Mouse (Mus musculus): ENCODE measurements around the gene Cfc1. TPM values are rescaled to one million over a fixed set of nuclear protein-coding genes. Genes with fewer than 3 reads are reported as not detected.
A peak's percentile ranks its signal among the peaks of the same experiment; 100 is the strongest.
"Not testable (repeated sequence)": the region's sequence is repeated elsewhere in the genome, so short reads cannot be mapped to it uniquely, and the experiment has no call there.

Gene Cfc1
- polyA plus RNA-seq, 1 experiment from 2014 or later, result not detected

DNA sequence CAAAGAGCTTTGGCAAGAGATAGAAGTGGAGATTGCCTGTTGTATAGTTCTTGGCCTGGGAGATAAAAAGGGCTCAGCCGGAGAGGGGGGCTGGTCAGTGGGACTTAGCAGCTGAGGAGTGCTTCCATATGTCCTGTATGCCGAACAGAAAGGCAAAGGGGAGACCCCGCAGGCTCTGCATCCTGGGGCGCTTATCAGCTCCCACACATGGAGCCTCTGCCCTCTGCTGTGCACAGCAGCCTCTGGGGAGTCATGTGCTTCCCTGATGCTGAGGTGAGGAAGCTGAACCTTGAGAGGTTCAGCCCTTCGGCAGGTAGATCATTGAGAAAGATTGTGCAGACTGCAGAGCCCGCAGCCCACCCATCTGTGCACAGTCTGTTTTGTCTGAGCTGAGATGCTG is 18.2 kb upstream of the Cfc1 start:
- not testable (repeated sequence) for H3K27ac ChIP-seq (replicated peaks); H3K4me1 ChIP-seq; H3K4me3 ChIP-seq; H3K9me3 ChIP-seq (replicated peaks); H3K36me3 ChIP-seq; DNase-seq (ENCODE audit: low spot score); H3K27me3 ChIP-seq (ENCODE audit: low read depth, poor library complexity, severe bottlenecking)
- 75% methylated on average over 6 of the region's 6 CpGs for WGBS

- not testable (repeated sequence) for H3K4me1 ChIP-seq; H3K27me3 ChIP-seq (ENCODE audit: low read depth, poor library complexity, severe bottlenecking); H3K27ac ChIP-seq (replicated peaks); DNase-seq (ENCODE audit: low spot score); H3K36me3 ChIP-seq; H3K9me3 ChIP-seq (replicated peaks); H3K4me3 ChIP-seq
- WGBS, result 68% methylated on average over 1 of the region's 1 CpGs
Observed at GRCm38 (mm10) chr1:34517797-34518196, 17.7 kb upstream of the Cfc1 start.

GRCm38 (mm10) chr1:34518259-34518658 is 17.2 kb upstream of the Cfc1 start:
- no peaks in the 10 kb centered on the region for H3K36me3 ChIP-seq
- no peaks in the 10 kb centered on the region for H3K4me1 ChIP-seq
- DNase-seq (ENCODE audit: low spot score), result no peak
- no peaks in the 10 kb centered on the region for H3K9me3 ChIP-seq (replicated peaks)
- H3K27ac ChIP-seq (replicated peaks), result no peak overlapping the region
- H3K4me3 ChIP-seq, result no peak overlapping the region
- no peaks in the 10 kb centered on the region for H3K27me3 ChIP-seq (ENCODE audit: low read depth, poor library complexity, severe bottlenecking)
- WGBS, result 80% methylated on average over 1 of the region's 1 CpGs

GRCm38 (mm10) chr1:34522205-34522849 is 13.1 kb upstream of the Cfc1 start:
- Histone ChIP-seq H3K27me3 (ENCODE audit: low read depth, poor library complexity, severe bottlenecking) (no peaks in the 10 kb centered on the region), H3K4me3 (no peak overlapping the region), H3K36me3 (no peaks in the 10 kb centered on the region), H3K4me1 (no peaks in the 10 kb centered on the region), H3K27ac (replicated peaks) (no peak overlapping the region), H3K9me3 (replicated peaks) (no peaks in the 10 kb centered on the region)
- DNase-seq (ENCODE audit: low spot score), result no peak
- WGBS, result 84% methylated on average over 6 of the region's 6 CpGs

GRCm38 (mm10) chr1:34522850-34523244 is 12.6 kb upstream of the Cfc1 start:
- Histone ChIP-seq H3K4me1 (no peaks in the 10 kb centered on the region), H3K36me3 (no peaks in the 10 kb centered on the region), H3K9me3 (replicated peaks) (no peaks in the 10 kb centered on the region), H3K4me3 (no peak overlapping the region), H3K27me3 (ENCODE audit: low read depth, poor library complexity, severe bottlenecking) (no peaks in the 10 kb centered on the region), H3K27ac (replicated peaks) (no peak overlapping the region)
- 81% methylated on average over 3 of the region's 3 CpGs for WGBS
- DNase-seq (ENCODE audit: low spot score), result no peak

DNA sequence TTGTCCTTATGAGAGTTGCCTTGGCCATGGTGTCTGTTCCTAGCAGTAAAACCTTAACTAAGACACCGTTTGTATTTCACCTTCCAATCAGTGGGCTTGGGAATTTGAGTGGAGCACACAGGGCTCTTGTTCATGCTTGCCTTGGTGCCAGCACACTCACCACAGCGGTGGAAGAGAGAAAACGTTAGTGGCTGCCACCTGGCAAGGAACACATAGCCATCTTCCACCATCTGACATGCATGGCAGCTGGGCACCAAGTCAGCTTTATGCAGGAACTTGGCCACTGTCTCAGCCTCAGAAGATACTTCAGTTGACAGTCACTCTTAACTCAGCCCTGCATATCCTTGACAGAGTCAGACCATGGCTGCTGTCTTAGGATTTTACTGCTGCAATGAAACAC is 11.8 kb upstream of the Cfc1 start:
- no peak for DNase-seq (ENCODE audit: low spot score)
- Histone ChIP-seq H3K4me3 (no peak overlapping the region), H3K9me3 (replicated peaks) (no peaks in the 10 kb centered on the region), H3K36me3 (no peaks in the 10 kb centered on the region), H3K27me3 (ENCODE audit: low read depth, poor library complexity, severe bottlenecking) (no peaks in the 10 kb centered on the region), H3K4me1 (no peaks in the 10 kb centered on the region), H3K27ac (replicated peaks) (no peak overlapping the region)
- WGBS, result 85% methylated on average over 3 of the region's 3 CpGs

- not testable (repeated sequence) for H3K36me3 ChIP-seq; H3K9me3 ChIP-seq (replicated peaks); DNase-seq (ENCODE audit: low spot score); H3K27ac ChIP-seq (replicated peaks); H3K4me3 ChIP-seq
- 58% methylated on average over 3 of the region's 3 CpGs for WGBS
- peaks cover 12% of the 10 kb centered on the region for H3K4me1 ChIP-seq
- H3K27me3 ChIP-seq (ENCODE audit: low read depth, poor library complexity, severe bottlenecking), result peaks cover 46% of the 10 kb centered on the region
Observed at GRCm38 (mm10) chr1:34534574-34534973, 874 bp upstream of the Cfc1 start.

- Histone ChIP-seq H3K9me3 (replicated peaks) (no peaks in the 10 kb centered on the region), H3K4me1 (peaks cover 12% of the 10 kb centered on the region), H3K27ac (replicated peaks) (no peak overlapping the region), H3K27me3 (ENCODE audit: low read depth, poor library complexity, severe bottlenecking) (peaks cover 47% of the 10 kb centered on the region), H3K36me3 (no peaks in the 10 kb centered on the region), H3K4me3 (peak overlapping the region; percentile 34)
- 3% methylated on average over 14 of the region's 14 CpGs for WGBS
- peak; percentile 28 for DNase-seq (ENCODE audit: low spot score)
Observed at GRCm38 (mm10) chr1:34536291-34536766, 881 bp downstream of the Cfc1 start.

DNA sequence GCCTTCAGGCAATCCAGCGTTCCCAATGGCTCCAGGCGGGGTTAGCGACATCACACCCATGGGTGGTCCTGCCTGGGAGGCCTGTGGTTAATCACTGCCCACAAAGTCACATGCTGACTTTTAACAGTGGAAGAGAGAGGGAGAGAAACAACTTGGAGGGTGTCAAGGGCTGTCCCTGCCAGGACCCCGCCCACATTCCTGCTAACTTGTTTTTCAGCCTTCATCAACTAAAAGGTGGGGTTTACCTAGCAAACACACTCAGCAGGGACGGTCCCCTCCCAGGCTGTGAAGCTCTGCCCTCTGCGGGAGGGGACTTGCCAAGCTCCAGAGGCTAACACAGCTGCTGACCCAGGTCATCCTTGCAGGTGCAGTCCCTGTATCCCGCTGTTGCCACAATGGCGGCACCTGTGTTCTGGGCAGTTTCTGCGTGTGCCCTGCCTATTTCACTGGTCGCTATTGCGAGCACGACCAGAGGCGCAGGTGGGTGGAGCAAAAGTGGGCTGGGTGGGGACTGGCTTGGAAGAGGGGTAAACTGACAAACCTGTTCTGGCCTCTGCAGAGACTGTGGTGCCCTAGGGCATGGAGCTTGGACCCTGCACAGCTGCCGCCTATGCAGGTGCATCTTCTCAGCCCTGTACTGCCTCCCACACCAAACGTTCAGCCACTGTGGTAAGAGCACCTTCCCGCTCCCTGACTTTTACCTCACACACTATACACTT is 1.5 kb downstream of the Cfc1 start:
- Histone ChIP-seq H3K4me3 (peak overlapping the region; percentile 34), H3K4me1 (peaks cover 12% of the 10 kb centered on the region), H3K27ac (replicated peaks) (no peak overlapping the region), H3K9me3 (replicated peaks) (no peaks in the 10 kb centered on the region), H3K27me3 (ENCODE audit: low read depth, poor library complexity, severe bottlenecking) (peaks cover 47% of the 10 kb centered on the region), H3K36me3 (no peaks in the 10 kb centered on the region)
- peak; percentile 38 for DNase-seq (ENCODE audit: low spot score)
- WGBS, result 3% methylated on average over 16 of the region's 16 CpGs

DNA sequence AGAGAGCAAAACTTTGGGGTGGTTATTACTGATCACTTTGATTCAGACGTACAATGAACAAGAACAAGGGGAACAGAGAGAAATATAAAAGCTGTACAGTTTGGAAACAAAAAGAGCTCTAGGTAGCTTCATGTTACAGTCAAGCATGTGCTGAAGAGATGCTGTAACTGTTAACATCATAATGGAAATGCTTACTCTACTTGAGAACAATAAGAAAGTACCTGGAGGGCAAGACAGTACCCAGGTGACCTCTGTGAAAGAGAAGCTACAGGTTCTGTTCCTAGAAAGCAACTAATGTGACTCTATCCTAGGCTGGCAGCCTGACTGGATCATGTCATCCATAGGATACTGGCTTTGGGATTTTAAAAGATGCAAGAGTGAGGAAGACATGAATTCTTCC is 11.6 kb downstream of the Cfc1 start:
- Histone ChIP-seq H3K27ac (replicated peaks) (no peak overlapping the region), H3K9me3 (replicated peaks) (no peaks in the 10 kb centered on the region), H3K4me1 (no peaks in the 10 kb centered on the region), H3K27me3 (ENCODE audit: low read depth, poor library complexity, severe bottlenecking) (no peaks in the 10 kb centered on the region), H3K4me3 (no peak overlapping the region), H3K36me3 (no peaks in the 10 kb centered on the region)
- no peak for DNase-seq (ENCODE audit: low spot score)
- 85% methylated on average over 1 of the region's 1 CpGs for WGBS

DNA sequence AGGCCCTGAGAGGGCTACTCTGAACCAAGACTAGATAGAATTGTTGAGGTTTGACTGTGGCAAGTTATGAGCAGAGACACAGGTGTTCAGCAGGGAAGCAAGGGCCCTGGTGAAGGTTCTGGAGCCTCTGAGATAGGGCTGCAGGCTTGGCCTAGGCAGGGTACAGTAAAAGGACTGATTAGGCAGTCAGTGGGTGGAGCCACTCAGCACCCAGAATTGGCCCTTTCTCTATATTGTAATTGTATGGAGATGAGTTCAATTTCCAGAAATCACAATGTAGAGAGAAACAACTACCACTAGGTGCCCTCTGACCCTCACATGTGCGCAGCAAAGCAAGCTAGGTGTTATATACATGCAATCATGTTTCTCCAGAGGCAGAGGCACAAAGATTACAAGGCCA is 18.2 kb downstream of the Cfc1 start:
- no peaks in the 10 kb centered on the region for H3K36me3 ChIP-seq
- no peak for DNase-seq (ENCODE audit: low spot score)
- H3K27ac ChIP-seq (replicated peaks), result no peak overlapping the region
- 91% methylated on average over 1 of the region's 1 CpGs for WGBS
- H3K4me3 ChIP-seq, result no peak overlapping the region
- no peaks in the 10 kb centered on the region for H3K27me3 ChIP-seq (ENCODE audit: low read depth, poor library complexity, severe bottlenecking)
- H3K9me3 ChIP-seq (replicated peaks), result no peaks in the 10 kb centered on the region
- no peaks in the 10 kb centered on the region for H3K4me1 ChIP-seq

- H3K27ac ChIP-seq (replicated peaks), result no peak overlapping the region
- H3K27me3 ChIP-seq (ENCODE audit: low read depth, poor library complexity, severe bottlenecking), result no peaks in the 10 kb centered on the region
- no peak overlapping the region for H3K4me3 ChIP-seq
- no peak for DNase-seq (ENCODE audit: low spot score)
- WGBS, result 85% methylated on average over 7 of the region's 7 CpGs
- H3K9me3 ChIP-seq (replicated peaks), result no peaks in the 10 kb centered on the region
- no peaks in the 10 kb centered on the region for H3K36me3 ChIP-seq
- no peaks in the 10 kb centered on the region for H3K4me1 ChIP-seq
Observed at GRCm38 (mm10) chr1:34554275-34554674, 18.8 kb downstream of the Cfc1 start.

GRCm38 (mm10) chr1:34560843-34561242 is 25.4 kb downstream of the Cfc1 start, which contains the start of gene Prss40:
TSS of gene Prss40 (minus strand) at chr1:34560943.
- 87% methylated on average over 15 of the region's 15 CpGs for WGBS
- no peaks in the 10 kb centered on the region for H3K4me1 ChIP-seq

More at GRCm38 (mm10) chr1:34560843-34561242, 25.4 kb downstream of the Cfc1 start, which contains the start of gene Prss40:
- no peaks in the 10 kb centered on the region for H3K27me3 ChIP-seq (ENCODE audit: low read depth, poor library complexity, severe bottlenecking)
- H3K4me3 ChIP-seq, result no peak within 1 kb of the TSS
- H3K36me3 ChIP-seq, result no peaks in the 10 kb centered on the region
- no peaks in the 10 kb centered on the region for H3K9me3 ChIP-seq (replicated peaks)
- DNase-seq (ENCODE audit: low spot score), result no peak
- H3K27ac ChIP-seq (replicated peaks), result no peak within 1 kb of the TSS
